ENCODE assay signal across 1 mouse cellular context in the genomic region with DNA sequence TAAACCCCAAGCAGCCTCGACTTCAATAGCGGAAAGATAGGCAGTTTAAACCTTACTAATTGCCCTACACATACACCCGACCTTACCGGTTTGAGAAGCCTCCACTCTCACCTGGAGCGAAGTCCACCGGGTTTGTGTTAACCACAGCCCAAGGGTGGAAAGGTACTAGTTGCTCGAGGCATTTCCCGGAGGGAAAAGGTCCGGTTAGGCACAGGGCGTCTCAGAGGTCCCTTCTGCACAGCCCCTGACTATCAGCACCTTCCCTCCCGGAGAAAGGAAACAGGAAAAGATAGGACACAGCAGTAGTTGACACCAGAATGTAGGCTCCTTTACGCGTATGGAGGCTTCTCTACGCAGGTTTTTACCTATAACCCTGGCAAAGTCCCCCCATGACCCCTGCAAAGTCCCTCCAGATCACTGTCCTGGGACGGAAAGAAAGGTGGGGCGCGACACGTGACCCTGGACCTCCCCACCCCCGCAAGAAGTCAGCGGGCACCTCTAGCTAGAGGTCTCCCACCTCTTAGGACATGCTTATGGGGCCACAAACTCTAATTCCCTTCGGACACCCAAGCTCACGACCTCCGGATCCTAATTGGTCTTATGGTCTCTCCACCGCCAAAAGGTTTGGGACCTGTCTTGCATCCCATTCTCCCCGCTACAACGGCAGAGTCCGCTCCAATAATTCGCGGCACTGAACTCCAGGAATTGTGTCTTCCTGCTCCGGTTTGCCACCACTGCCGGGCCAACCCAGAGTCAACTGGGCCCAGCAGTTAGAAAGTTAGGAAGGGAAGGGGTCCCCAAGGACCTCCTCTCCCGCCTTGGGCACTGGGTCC.
TF ChIP-seq lines count a peak whose summit lies in the region.

No protein-coding gene starts in this region.

TF ChIP-seq in MEL, 35 proteins besides CTCF, POLR2A, EP300 and RAD21 (continued from another document):
- TF ChIP-seq ZC3H11A (IDR thresholded peaks at IDR 0.05; ENCODE audit: low read depth, low read length) (no peak), MAZ (IDR thresholded peaks at IDR 0.05; ENCODE audit: low read depth, low read length) (no peak)
